Mouse (Mus musculus) kidney, embryonic 15.5 days (tissue): Measurements from ENCODE around the gene Cyp4f18. TPM values are rescaled to one million over a fixed set of nuclear protein-coding genes. Genes with fewer than 3 reads are reported as not detected.
A peak's percentile ranks its signal among the peaks of the same experiment; 100 is the strongest.
"Not testable (repeated sequence)": the region's sequence is repeated elsewhere in the genome, so short reads cannot be mapped to it uniquely, and the experiment has no call there.

ENCODE experiments used
- ATAC-seq: fragments of 200-750 bp; cut with Nextera tagmentation; replicated peaks from 2 replicates; pipeline ENCODE4 v1.8.0; 2017; ENCODE audit warnings: moderate TSS enrichment; ENCODE audit not compliant: low FRiP score
- H3K27ac ChIP-seq: fragments of 300-500 bp; sonication (generic); 2 replicates; pipeline ENCODE4 v1.5.1; 2015; ENCODE audit warnings: mild to moderate bottlenecking, inconsistent platforms
- H3K27me3 ChIP-seq: fragments of 300-500 bp; sonication (generic); 2 replicates; pipeline ENCODE4 v1.6.1; 2015; ENCODE audit warnings: inconsistent platforms
- H3K36me3 ChIP-seq: fragments of 300-500 bp; sonication (generic); 2 replicates; pipeline ENCODE4 v1.6.1; 2015; ENCODE audit warnings: inconsistent platforms
- H3K4me1 ChIP-seq: fragments of 300-500 bp; sonication (generic); 2 replicates; pipeline ENCODE4 v1.6.1; 2015; ENCODE audit warnings: inconsistent platforms
- H3K4me2 ChIP-seq: fragments of 300-500 bp; sonication (generic); 2 replicates; pipeline ENCODE4 v1.6.1; 2015; ENCODE audit warnings: moderate library complexity, mild to moderate bottlenecking, inconsistent platforms
- H3K4me3 ChIP-seq: fragments of 300-500 bp; sonication (generic); replicated peaks from 2 replicates; pipeline ENCODE4 v1.5.1; 2015; ENCODE audit warnings: mild to moderate bottlenecking, inconsistent platforms
- H3K9ac ChIP-seq: fragments of 300-500 bp; sonication (generic); 2 replicates; pipeline ENCODE4 v1.6.1; 2015; ENCODE audit warnings: mild to moderate bottlenecking, inconsistent platforms
- H3K9me3 ChIP-seq: fragments of 300-500 bp; sonication (generic); replicated peaks from 2 replicates; pipeline ENCODE4 v1.6.1; 2016; ENCODE audit warnings: inconsistent platforms
- WGBS: fragments of 180-500 bp; shearing (Covaris S2); methylation state at CpG from one replicate; pipeline ENCODE4 v1.1.7; 2015; ENCODE audit warnings: mixed read lengths; 5-methylcytosine and 5-hydroxymethylcytosine counted together
- polyA plus RNA-seq: library from polyadenylated mRNA; unstranded; fragments of >200 nt; fragmentation: Nextera tagmentation; extraction: Ambion mirVana; gene quantifications from 2 replicates; pipeline ENCODE4 v1.2.1, GENCODE M21; 2015

The Cyp4f18 gene
- polyA plus RNA-seq, 1 experiment from 2014 or later = 1.3 TPM

- H3K27ac ChIP-seq = no peak overlapping the region
- H3K36me3 ChIP-seq = peaks cover 57% of the 10 kb centered on the region
- no peak overlapping the region for H3K4me3 ChIP-seq
- no peaks in the 10 kb centered on the region for H3K27me3 ChIP-seq
- 0 out of 2 replicates have a peak, but pooled peaks cover 3% of the 10 kb centered on the region for H3K9me3 ChIP-seq
- H3K4me2 ChIP-seq = no peak overlapping the region
- H3K4me1 ChIP-seq = no peaks in the 10 kb centered on the region
- no peak overlapping the region for H3K9ac ChIP-seq
- WGBS = 90% methylated on average over 6 of the region's 6 CpGs
- ATAC-seq = no peak
Measured at GRCm38 (mm10) chr8:71968636-71969035, 40.8 kb downstream of the Cyp4f18 start.

GRCm38 (mm10) chr8:71968100-71968499 is 41.3 kb downstream of the Cyp4f18 start:
- Histone ChIP-seq H3K4me3 (no peak overlapping the region), H3K4me2 (no peak overlapping the region), H3K27me3 (no peaks in the 10 kb centered on the region), H3K27ac (no peak overlapping the region), H3K36me3 (peaks cover 57% of the 10 kb centered on the region), H3K9me3 (0 out of 2 replicates have a peak, but pooled peaks cover 3% of the 10 kb centered on the region), H3K9ac (no peak overlapping the region), H3K4me1 (no peaks in the 10 kb centered on the region)
- WGBS = 92% methylated on average over 6 of the region's 6 CpGs
- no peak for ATAC-seq

GRCm38 (mm10) chr8:71967261-71967660 is 42.2 kb downstream of the Cyp4f18 start:
- Histone ChIP-seq H3K9ac (no peak overlapping the region), H3K4me1 (no peaks in the 10 kb centered on the region), H3K4me2 (no peak overlapping the region), H3K27me3 (no peaks in the 10 kb centered on the region), H3K9me3 (0 out of 2 replicates have a peak, but pooled peaks cover 3% of the 10 kb centered on the region), H3K4me3 (no peak overlapping the region), H3K36me3 (peaks cover 57% of the 10 kb centered on the region), H3K27ac (no peak overlapping the region)
- ATAC-seq = no peak
- WGBS = over 99% methylated on average over 5 of the region's 5 CpGs

DNA sequence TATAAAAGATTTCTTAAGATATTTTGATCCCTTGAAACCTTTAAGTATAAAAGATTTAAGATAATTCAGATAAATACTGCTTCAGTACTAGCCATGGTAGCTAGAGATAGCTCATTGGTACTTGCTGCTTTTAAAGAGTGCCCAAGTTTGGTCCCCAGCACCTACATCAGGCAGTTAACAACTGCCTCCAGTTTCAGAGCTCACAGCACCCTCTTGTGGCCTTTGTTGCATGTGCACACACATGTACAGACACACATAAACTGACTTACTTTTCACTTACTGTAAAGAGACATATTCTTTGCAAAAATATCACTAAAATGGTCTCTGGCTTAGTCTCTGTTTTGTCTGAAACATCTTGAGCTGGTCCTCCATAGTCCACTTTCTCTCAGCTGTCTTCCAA is 43.0 kb downstream of the Cyp4f18 start:
- H3K9me3 ChIP-seq = 0 out of 2 replicates have a peak, but pooled peaks cover 3% of the 10 kb centered on the region
- H3K36me3 ChIP-seq = peaks cover 57% of the 10 kb centered on the region
- H3K4me2 ChIP-seq = no peak overlapping the region
- ATAC-seq = no peak
- no peak overlapping the region for H3K27ac ChIP-seq
- H3K9ac ChIP-seq = no peak overlapping the region
- H3K4me1 ChIP-seq = no peaks in the 10 kb centered on the region
- H3K27me3 ChIP-seq = no peaks in the 10 kb centered on the region
- H3K4me3 ChIP-seq = no peak overlapping the region

DNA sequence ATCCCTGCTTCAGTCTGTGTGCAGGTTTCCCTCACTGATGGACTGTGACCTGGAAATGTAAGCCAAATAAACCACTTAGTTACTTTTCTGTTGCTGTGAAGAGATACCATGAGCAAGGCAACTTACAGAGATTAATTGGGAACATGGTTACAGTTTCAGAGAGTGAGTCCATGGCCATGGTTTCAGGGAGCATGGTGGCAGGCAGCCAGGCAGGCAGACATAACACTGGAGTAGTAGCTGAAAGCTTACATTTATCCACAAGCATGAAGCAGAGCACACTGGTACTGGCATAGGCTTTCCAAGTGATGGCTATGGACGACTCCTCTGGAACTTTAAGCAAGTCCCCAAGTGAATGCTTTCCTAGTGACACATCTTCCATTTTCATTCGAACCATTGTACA is 44.3 kb downstream of the Cyp4f18 start:
- Histone ChIP-seq H3K4me3 (no peak overlapping the region), H3K9ac (no peak overlapping the region), H3K9me3 (0 out of 2 replicates have a peak, but pooled peaks cover 3% of the 10 kb centered on the region), H3K4me1 (no peaks in the 10 kb centered on the region), H3K27me3 (no peaks in the 10 kb centered on the region), H3K4me2 (no peak overlapping the region), H3K36me3 (peaks cover 55% of the 10 kb centered on the region), H3K27ac (no peak overlapping the region)
- WGBS = 98% methylated on average over 2 of the region's 2 CpGs
- no peak for ATAC-seq

GRCm38 (mm10) chr8:71964051-71964450 is 45.4 kb downstream of the Cyp4f18 start:
- no peak overlapping the region for H3K27ac ChIP-seq
- ATAC-seq = no peak
- peaks cover 46% of the 10 kb centered on the region for H3K36me3 ChIP-seq
- 79% methylated on average over 3 of the region's 3 CpGs for WGBS
- no peak overlapping the region for H3K4me2 ChIP-seq
- no peak overlapping the region for H3K4me3 ChIP-seq
- 0 out of 2 replicates have a peak, but pooled peaks cover 3% of the 10 kb centered on the region for H3K9me3 ChIP-seq
- H3K9ac ChIP-seq = no peak overlapping the region
- no peaks in the 10 kb centered on the region for H3K4me1 ChIP-seq
- H3K27me3 ChIP-seq = no peaks in the 10 kb centered on the region

GRCm38 (mm10) chr8:71961796-71962195 is 47.6 kb downstream of the Cyp4f18 start:
- 0 out of 2 replicates have a peak, but pooled peaks cover 3% of the 10 kb centered on the region for H3K9me3 ChIP-seq

GRCm38 (mm10) chr8:71960483-71960882 is 48.9 kb downstream of the Cyp4f18 start:
- Histone ChIP-seq H3K4me2 (no peak overlapping the region), H3K27me3 (no peaks in the 10 kb centered on the region), H3K27ac (no peak overlapping the region), H3K9me3 (peaks cover 5% of the 10 kb centered on the region; the same call in 1 of the 2 replicates), H3K4me1 (no peaks in the 10 kb centered on the region), H3K4me3 (no peak overlapping the region), H3K9ac (no peak overlapping the region), H3K36me3 (peaks cover 10% of the 10 kb centered on the region)
- ATAC-seq = no peak

More at GRCm38 (mm10) chr8:71961796-71962195, 47.6 kb downstream of the Cyp4f18 start:
- no peak for ATAC-seq
- Histone ChIP-seq H3K4me2 (no peak overlapping the region), H3K4me1 (no peaks in the 10 kb centered on the region), H3K27me3 (no peaks in the 10 kb centered on the region), H3K36me3 (peaks cover 23% of the 10 kb centered on the region), H3K9ac (no peak overlapping the region), H3K27ac (no peak overlapping the region), H3K4me3 (no peak overlapping the region)
- 95% methylated on average over 5 of the region's 5 CpGs for WGBS

GRCm38 (mm10) chr8:71954666-71955065 is 54.8 kb downstream of the Cyp4f18 start:
- Histone ChIP-seq H3K27ac (no peak overlapping the region), H3K36me3 (peaks cover 24% of the 10 kb centered on the region), H3K4me3 (no peak overlapping the region), H3K4me2 (no peak overlapping the region), H3K27me3 (no peaks in the 10 kb centered on the region), H3K4me1 (peaks cover 14% of the 10 kb centered on the region), H3K9me3 (peaks cover 15% of the 10 kb centered on the region; the same call in 1 of the 2 replicates), H3K9ac (no peak overlapping the region)
- ATAC-seq = no peak
- WGBS = 98% methylated on average over 9 of the region's 9 CpGs

DNA sequence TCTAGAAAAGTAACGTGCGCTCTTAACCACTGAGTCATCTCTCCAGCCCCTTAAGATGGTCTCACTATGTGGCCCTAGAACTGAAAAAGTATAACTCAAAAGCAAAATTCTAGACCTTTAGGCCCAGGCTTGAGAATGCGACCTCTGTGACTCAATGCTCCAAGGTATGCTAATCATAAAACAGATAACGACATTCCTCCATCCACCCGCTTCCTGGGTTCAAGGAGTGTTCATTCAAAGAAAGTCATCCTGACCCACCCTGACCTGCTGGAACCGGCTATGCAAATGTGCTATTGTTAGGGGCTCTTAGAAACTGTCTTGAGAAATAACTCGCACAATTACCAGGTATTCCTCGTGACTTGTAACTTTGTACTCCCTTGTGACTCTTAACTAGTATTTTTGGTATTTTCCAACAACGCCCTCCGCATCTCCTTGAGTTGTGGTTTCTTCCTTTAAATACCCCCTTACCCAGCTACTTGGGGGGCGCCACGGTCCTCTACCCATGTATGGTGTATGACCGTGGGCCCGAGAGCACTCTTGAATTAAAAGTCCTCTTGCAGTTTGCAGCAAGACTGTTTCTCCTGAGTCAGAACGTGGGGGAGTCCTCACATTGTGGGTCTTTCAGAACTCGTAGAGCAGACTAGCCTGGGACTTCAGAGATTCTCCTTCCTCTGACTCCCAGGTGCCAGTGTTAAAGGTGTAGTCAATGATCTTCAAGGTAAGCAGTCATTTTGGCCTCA is 56.3 kb downstream of the Cyp4f18 start:
- WGBS = 95% methylated on average over 16 of the region's 16 CpGs
- Histone ChIP-seq H3K4me1 (peaks cover 14% of the 10 kb centered on the region), H3K9me3 (peaks cover 15% of the 10 kb centered on the region; the same call in 1 of the 2 replicates), H3K36me3 (peaks cover 24% of the 10 kb centered on the region)
- H3K27me3 ChIP-seq, H3K27ac ChIP-seq, H3K4me2 ChIP-seq, H3K9ac ChIP-seq, H3K4me3 ChIP-seq, ATAC-seq: not testable (repeated sequence)

DNA sequence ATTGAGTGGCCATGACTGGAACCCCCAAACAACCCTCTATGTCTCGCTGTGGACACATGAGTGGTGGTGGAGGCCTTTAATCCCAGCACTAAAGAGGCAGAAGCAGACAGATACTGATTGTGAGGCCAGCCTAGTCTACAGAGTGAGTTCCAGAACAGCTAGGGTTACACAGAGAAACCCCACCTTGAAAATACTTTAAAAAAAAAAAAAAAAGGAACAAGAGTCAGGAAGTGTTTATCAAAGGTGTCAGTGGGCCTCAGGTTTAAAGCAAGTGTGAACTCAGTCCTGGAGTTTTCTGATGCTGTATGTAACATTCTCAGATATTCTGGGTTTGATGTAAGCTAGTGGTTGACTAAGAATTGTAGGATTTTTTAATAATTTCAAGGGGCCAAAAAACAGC is 56.9 kb downstream of the Cyp4f18 start:
- peaks cover 24% of the 10 kb centered on the region for H3K36me3 ChIP-seq
- H3K4me2 ChIP-seq = peak overlapping the region; percentile 70; the same call in 1 of the 2 replicates
- H3K4me1 ChIP-seq = peaks cover 14% of the 10 kb centered on the region
- H3K27me3 ChIP-seq = no peaks in the 10 kb centered on the region
- WGBS = 82% methylated on average over 1 of the region's 1 CpGs
- H3K27ac ChIP-seq = 0 out of 2 replicates have a peak overlapping the region, but pooled peaks have one; percentile 30
- H3K4me3 ChIP-seq = no peak overlapping the region; the same call in 1 of the 2 replicates
- H3K9me3 ChIP-seq = peaks cover 15% of the 10 kb centered on the region; the same call in 1 of the 2 replicates
- H3K9ac ChIP-seq = 0 out of 2 replicates have a peak overlapping the region, but pooled peaks have one; percentile 75
- ATAC-seq = no peak

- Histone ChIP-seq H3K36me3 (peaks cover 24% of the 10 kb centered on the region), H3K4me3 (peak overlapping the region; percentile 85), H3K27me3 (no peaks in the 10 kb centered on the region), H3K4me1 (peaks cover 14% of the 10 kb centered on the region), H3K4me2 (peak overlapping the region; percentile 70), H3K27ac (peak overlapping the region; percentile 30; the same call in 1 of the 2 replicates), H3K9me3 (peaks cover 15% of the 10 kb centered on the region; the same call in 1 of the 2 replicates), H3K9ac (peak overlapping the region; percentile 75)
- ATAC-seq = no peak
- 32% methylated on average over 14 of the region's 14 CpGs for WGBS
Measured at GRCm38 (mm10) chr8:71951436-71952161, 57.8 kb downstream of the Cyp4f18 start.
